Mouse (Mus musculus) CH12.LX (cell line): ENCODE measurements around the gene Rab3ip.

Source experiments
- MAZ ChIP-seq: IDR thresholded peaks from 2 replicates; pipeline ENCODE4 v1.6.1; 2012; ENCODE audit warnings: low read depth, mild to moderate bottlenecking, inconsistent platforms, low read length, improper control_type of control experiment, moderate library complexity
- POLR2A ChIP-seq: IDR thresholded peaks from 2 replicates; pipeline ENCODE4 v1.6.1; 2011; ENCODE audit warnings: low read depth, mild to moderate bottlenecking, improper control_type of control experiment, low read length

DNA sequence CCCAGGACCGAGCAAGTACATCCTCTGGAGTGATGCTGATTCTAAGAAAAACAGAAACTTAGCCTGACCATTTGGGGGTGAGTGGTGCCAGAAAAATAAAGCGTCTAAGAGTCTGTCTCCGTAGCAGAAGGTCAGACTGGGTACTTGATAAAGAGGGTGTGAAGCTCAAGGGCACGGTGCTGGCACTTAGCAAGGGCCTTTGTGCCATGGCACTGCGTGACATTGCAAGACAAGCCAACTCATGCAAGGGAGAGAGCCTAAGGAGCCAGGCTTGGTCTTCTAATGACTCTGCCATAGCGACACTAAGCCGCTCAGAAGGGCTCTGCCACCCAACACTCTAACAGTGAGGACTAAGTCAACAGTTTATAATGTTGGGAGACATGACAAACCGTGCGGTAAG is 28.3 kb upstream of the Rab3ip start:
- TF ChIP-seq POLR2A (no peak), MAZ (no peak)
